Mouse (Mus musculus) right cerebral cortex, adult 2 months (tissue): ENCODE measurements at regions not wholly inside any gene's neighbourhood (a gene's known extent, or its start where the extent isn't known, plus 50 kb on each side); places are given as distances from the start of the nearest gene placed in this dataset.

Experiments
- DNase-seq, 2 experiments: peaks; one replicate each; pipeline ENCODE4 v3.0.0; 2021 to 2022; ENCODE audit warnings: low spot score in 2 of 2

DNA sequence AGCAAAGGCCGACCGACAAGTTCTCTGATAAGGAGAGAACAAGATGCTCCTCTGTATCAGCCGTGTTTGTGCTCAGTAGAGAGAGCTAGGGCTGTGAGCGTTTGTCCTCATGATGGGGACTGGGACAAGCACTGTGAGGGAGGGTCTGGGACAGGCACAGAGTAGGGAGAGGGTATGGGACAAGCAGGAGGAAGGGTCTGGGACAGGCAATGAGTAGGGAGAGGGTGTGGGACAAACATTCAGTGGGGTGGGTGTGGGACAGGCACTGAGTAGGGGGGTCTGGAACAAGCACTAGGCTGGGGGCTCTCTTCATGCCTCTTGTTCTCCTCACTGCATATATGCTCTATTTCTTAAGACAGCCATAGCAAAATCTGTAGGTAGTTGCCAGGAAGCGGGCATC lies 70.2 kb upstream of the Plcl2 start:
- no peak for DNase-seq

- DNase-seq, result no peak
Observed at GRCm38 (mm10) chr17:50439365-50439764, 69.8 kb upstream of the Plcl2 start.

- no peak for DNase-seq
Observed at GRCm38 (mm10) chr17:50442062-50442461, 67.1 kb upstream of the Plcl2 start.

DNA sequence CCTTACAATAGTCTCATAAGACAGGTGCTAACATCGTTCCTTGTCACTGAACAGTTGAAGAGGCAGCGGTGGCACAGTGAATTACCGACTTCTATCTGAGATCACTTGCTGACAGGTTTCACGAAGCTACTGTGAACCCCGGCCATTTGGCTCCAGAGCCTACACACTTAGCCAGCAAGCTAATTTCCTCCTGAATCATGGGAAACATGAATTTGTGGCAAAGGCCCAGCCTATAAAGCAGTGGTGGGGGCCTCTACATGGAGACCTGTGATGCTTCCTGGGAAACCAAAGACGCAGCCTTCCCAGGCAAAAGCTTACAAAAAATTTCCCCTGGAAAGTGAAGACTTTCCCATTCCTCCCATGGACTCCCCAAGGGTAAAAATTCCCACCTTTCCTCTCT lies 66.3 kb upstream of the Plcl2 start:
- DNase-seq, result no peak

GRCm38 (mm10) chr17:50443376-50444022 lies 65.7 kb upstream of the Plcl2 start:
- DNase-seq, result no peak

DNA sequence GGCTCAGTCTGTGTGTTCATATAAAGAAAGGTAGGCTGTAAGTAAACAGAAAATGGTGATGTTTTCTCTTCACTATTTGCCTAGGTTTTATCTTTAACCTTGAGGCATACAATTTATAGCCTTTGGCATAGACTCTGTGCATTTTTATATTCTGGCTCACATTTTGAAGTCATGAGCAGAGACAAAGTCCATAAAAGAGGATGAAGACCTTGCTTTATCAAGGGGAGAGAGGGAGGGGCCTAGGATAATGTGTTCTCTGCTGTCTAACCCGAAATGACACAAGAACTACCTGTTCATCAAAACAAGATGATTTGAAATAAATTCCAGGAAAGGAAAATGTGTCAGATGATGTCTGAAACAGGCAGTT lies 65.2 kb upstream of the Plcl2 start:
- no peak for DNase-seq

DNA sequence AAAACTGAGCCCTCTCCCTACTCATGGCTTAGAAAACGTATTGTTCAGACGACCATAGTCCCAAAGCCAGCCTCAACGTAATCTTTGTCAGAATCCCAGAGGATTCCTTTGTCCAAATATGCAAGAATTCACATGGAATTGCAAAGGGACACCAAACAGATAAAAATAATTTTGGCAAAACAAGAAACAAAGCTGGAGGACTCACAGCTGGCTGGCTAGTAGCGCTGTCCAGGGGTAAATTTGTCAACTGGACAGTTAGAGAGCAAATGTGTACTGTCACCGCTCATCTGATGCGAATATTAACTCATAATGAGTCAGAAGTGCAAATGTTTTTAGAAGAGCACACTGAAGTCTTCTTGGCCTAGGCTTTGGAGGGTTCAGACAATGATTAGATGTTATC lies 60.5 kb upstream of the Plcl2 start:
- no peak for DNase-seq

GRCm38 (mm10) chr17:50451606-50452005 lies 57.6 kb upstream of the Plcl2 start:
- no peak for DNase-seq

- no peak for DNase-seq
Observed at GRCm38 (mm10) chr17:50453524-50453923, 55.7 kb upstream of the Plcl2 start.

GRCm38 (mm10) chr17:50453956-50454355 lies 55.2 kb upstream of the Plcl2 start:
- no peak for DNase-seq

- DNase-seq, result no peak
Observed at GRCm38 (mm10) chr17:50454917-50455316, 54.3 kb upstream of the Plcl2 start.

GRCm38 (mm10) chr17:50455719-50456118 lies 53.5 kb upstream of the Plcl2 start:
- no peak for DNase-seq

DNA sequence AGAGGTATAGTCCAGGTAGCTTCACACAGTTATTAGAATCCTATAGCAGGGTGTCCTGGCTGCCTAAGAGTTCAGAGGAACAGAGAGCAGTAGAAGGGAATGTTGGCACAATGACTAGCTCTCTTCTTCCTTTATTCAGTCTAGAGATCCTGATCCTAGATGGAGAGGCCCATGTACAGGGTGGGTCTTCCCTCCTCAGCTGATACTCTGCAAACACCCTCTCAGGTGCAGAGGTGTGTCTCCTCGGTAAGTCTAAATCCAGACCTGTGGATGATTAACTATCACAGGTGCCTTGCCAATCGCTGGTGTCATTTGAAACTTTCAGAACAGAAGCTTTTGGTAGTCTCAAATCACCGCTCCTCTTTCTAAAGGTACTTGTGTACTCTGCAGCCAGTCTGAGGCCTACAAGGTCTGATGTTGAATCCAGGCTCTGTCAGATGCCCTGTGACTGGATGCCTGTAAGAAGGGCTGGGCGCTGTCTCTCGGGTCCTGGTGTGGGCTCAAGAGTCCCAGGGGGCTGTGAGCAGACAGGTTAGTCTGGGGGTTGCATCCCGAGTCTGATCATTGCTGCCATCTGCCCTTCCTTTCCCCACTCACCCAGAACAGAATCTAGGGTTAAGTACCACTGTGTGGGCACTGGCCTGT lies 52.0 kb upstream of the Plcl2 start:
- DNase-seq, result no peak

- no peak for DNase-seq
Observed at GRCm38 (mm10) chr17:50458232-50458631, 51.0 kb upstream of the Plcl2 start.
